Mouse (Mus musculus) cortical plate, adult 2 months (tissue): ENCODE measurements around the gene Camk1d.

Experiments
- CTCF ChIP-seq: fragments of 200-500 bp; IDR thresholded peaks from 2 replicates; pipeline ENCODE4 v1.5.1; 2011; ENCODE audit warnings: mild to moderate bottlenecking, control low read depth, low read length; ENCODE audit not compliant: insufficient read depth; ENCODE audit errors: extremely low read depth
- POLR2A ChIP-seq: fragments of 200-500 bp; IDR thresholded peaks from 2 replicates; pipeline ENCODE4 v1.6.1; 2011; ENCODE audit warnings: mild to moderate bottlenecking, low read length, control low read depth; ENCODE audit not compliant: insufficient read depth; ENCODE audit errors: extremely low read depth

DNA sequence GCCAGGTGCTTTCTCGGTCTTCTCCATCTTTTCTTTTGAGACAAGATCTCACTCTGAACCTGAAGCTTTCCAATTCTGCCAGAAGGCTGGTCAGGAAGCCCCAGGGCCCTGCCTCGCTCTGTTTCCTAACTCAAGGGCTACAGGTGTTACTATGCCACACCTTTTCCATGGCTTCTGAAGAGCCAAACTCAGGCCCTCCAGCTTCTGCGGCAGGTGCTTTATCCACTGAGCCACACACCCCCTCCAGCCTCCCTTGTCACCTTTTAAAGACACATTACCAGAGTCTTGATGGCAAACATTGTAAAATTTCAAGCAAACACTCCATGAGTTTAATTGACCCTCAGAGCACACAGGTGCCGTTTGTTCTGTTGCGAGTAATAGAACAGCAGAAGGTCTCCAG lies 17.7 kb upstream of the Camk1d start:
- TF ChIP-seq CTCF (no peak), POLR2A (no peak)
